Mouse (Mus musculus) liver, adult 2 months (tissue): Measurements from ENCODE around the gene Anxa4.

Source experiments
- CTCF ChIP-seq: fragments of 200-500 bp; IDR thresholded peaks from 2 replicates; pipeline ENCODE4 v1.5.1; 2011; ENCODE audit warnings: low read depth, low read length, control low read depth
- POLR2A ChIP-seq: fragments of 200-500 bp; IDR thresholded peaks from 2 replicates; pipeline ENCODE4 v1.6.1; 2011; ENCODE audit warnings: low read length, control low read depth; ENCODE audit not compliant: insufficient read depth; ENCODE audit errors: extremely low read depth

DNA sequence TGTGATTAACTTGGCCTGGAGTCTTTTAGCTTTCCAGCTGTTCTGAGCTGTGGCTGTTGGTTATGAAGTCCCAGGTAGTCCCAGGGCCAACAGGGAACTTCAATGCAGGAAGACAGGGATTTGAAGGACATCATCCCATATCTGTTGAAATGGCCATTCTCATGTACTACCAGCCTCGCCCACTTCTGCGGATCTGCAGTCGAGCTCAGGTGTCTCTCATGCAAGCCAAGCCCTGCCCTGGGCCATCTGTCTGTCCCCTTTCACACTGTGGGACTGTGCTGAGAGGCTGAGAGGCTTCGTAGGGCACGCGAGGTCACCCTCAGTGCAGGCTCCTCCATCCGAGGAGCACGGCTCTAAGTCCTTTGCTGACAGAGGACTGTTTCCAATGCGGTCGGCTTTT lies 97.2 kb downstream of the Anxa4 start:
- TF ChIP-seq CTCF (no peak), POLR2A (no peak)
